8 mouse cellular contexts compared by ENCODE assay signal in the genomic region with DNA sequence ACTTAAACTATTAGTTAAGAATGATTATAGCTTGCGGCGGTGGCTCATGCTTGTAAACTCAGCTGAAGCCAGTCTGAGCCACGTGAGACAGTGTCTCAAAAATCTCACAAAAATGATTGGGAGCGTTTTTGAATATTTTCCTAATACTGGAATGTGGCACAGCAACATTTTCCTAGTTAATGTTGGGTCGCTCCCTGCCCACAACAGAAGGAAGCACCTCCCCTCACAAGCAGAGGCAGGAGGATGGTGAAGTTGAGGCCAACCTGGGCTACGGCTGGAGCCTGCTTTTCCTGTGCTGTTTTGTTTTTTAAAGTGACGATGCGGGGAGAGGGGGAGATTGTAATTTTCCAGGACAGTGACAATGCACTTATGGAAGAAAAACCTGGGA. TPM values are rescaled to one million over a fixed set of nuclear protein-coding genes. Genes with fewer than 3 reads are reported as not detected.
A peak's percentile ranks its signal among the peaks of the same experiment; 100 is the strongest.
DNase-seq lines count a peak whose midpoint lies in the region; ATAC-seq and TF ChIP-seq lines count a peak whose summit lies in the region.

No protein-coding gene starts in this region.

- H3K36me3 ChIP-seq in MEL (ENCODE audit: control insufficient read depth in 1 of 2, insufficient read depth in 2 of 2, low read length in 2 of 2): peaks cover 6 to 12% of the 10 kb centered on the region in 2 experiments; a peak in 3 of 4 replicates
- H3K36me3 ChIP-seq in forebrain, embryonic 16.5 days (ENCODE audit: control insufficient read depth, insufficient read depth): peaks cover 13% of the 10 kb centered on the region
- H3K36me3 ChIP-seq in limb, embryonic 11.5 days (ENCODE audit: control insufficient read depth, insufficient read depth, low read length): peaks cover 21% of the 10 kb centered on the region
- peaks cover 29% of the 10 kb centered on the region for H3K36me3 ChIP-seq in neural tube, embryonic 15.5 days

- peak overlapping the region; percentile 80 for H3K9ac ChIP-seq in MEL (ENCODE audit: control insufficient read depth, low read depth, low read length, poor library complexity, severe bottlenecking)
- peak overlapping the region; percentile 85 for H3K9ac ChIP-seq in forebrain, embryonic 16.5 days (replicated peaks; ENCODE audit: low read depth, low read length)
- H3K9ac ChIP-seq in limb, embryonic 11.5 days (ENCODE audit: low read length): peak overlapping the region; percentile 85
- H3K9ac ChIP-seq in neural tube, embryonic 15.5 days (replicated peaks): peak overlapping the region; percentile 87

- TF ChIP-seq POLR2A in MEL (IDR thresholded peaks at IDR 0.05; ENCODE audit: control insufficient read depth in 1 of 2, insufficient read depth in 1 of 2, low read depth in 1 of 2, low read length in 2 of 2, poor library complexity in 1 of 2): no peak

- H3K27ac ChIP-seq in MEL (ENCODE audit: control insufficient read depth, low read depth, low read length): peak overlapping the region; percentile 52
- H3K27ac ChIP-seq in forebrain, embryonic 16.5 days (ENCODE audit: low read length): no peak overlapping the region
- 0 out of 2 replicates have a peak overlapping the region, but pooled peaks have one; percentile 83 for H3K27ac ChIP-seq in limb, embryonic 11.5 days (replicated peaks; ENCODE audit: low read depth, low read length)
- H3K27ac ChIP-seq in neural tube, embryonic 15.5 days (replicated peaks): peak overlapping the region; percentile 97

- peak overlapping the region; percentile 59 to 77 for H3K4me3 ChIP-seq in MEL (ENCODE audit: control insufficient read depth in 1 of 2, insufficient read depth in 1 of 2, low read depth in 2 of 2, low read length in 2 of 2)
- peak overlapping the region; percentile 73 for H3K4me3 ChIP-seq in forebrain, embryonic 16.5 days (replicated peaks; ENCODE audit: low read length)
- peak overlapping the region; percentile 63 for H3K4me3 ChIP-seq in limb, embryonic 11.5 days (ENCODE audit: low read depth, low read length)
- H3K4me3 ChIP-seq in neural tube, embryonic 15.5 days (replicated peaks): peak overlapping the region; percentile 69

- no peak for TF ChIP-seq CTCF in MEL (IDR thresholded peaks at IDR 0.05 in 2 of 3, conservative IDR thresholded peaks at IDR 0.05 in 1 of 3; ENCODE audit: control insufficient read depth in 1 of 3, insufficient read depth in 1 of 3, low read depth in 2 of 3, low read length in 3 of 3, poor library complexity in 1 of 3, severe bottlenecking in 1 of 3)

- TF ChIP-seq EP300 in MEL (IDR thresholded peaks at IDR 0.05; ENCODE audit: low read depth in 1 of 2, low read length in 2 of 2): no peak

- peak; percentile 53 for DNase-seq in adrenal gland, adult 2 months
- no peak for DNase-seq in adrenal gland, postnatal 10 days
- peak; percentile 59 for DNase-seq in MEL (ENCODE audit: low read depth, low spot score)
- DNase-seq in limb, embryonic 11.5 days (ENCODE audit: low spot score): peak; percentile 39
- DNase-seq in cerebellum, adult 9-11 months: no peak
- DNase-seq in layer of hippocampus, postnatal 14 days (ENCODE audit: low spot score in 2 of 2): no peak

- peak overlapping the region; percentile 63 for H3K4me2 ChIP-seq in forebrain, embryonic 16.5 days (ENCODE audit: low read length)
- peak overlapping the region; percentile 54 for H3K4me2 ChIP-seq in limb, embryonic 11.5 days (ENCODE audit: low read depth, severe bottlenecking)
- H3K4me2 ChIP-seq in neural tube, embryonic 15.5 days: peak overlapping the region; percentile 58

- TF ChIP-seq RAD21 in MEL (IDR thresholded peaks at IDR 0.05; ENCODE audit: low read depth, low read length): no peak

- H3K27me3 ChIP-seq in MEL (ENCODE audit: control insufficient read depth in 1 of 2, insufficient read depth in 2 of 2, low read length in 2 of 2): no peaks in the 10 kb centered on the region
- no peaks in the 10 kb centered on the region for H3K27me3 ChIP-seq in forebrain, embryonic 16.5 days (replicated peaks; ENCODE audit: control insufficient read depth, insufficient read depth, low read length)
- no peaks in the 10 kb centered on the region for H3K27me3 ChIP-seq in limb, embryonic 11.5 days (ENCODE audit: control insufficient read depth, insufficient read depth, low read length)
- H3K27me3 ChIP-seq in neural tube, embryonic 15.5 days (replicated peaks): no peaks in the 10 kb centered on the region

- WGBS in forebrain, embryonic 16.5 days: 6% methylated on average over 8 of the region's 8 CpGs
- WGBS in limb, embryonic 11.5 days: 6% methylated on average over 8 of the region's 8 CpGs
- 4% methylated on average over 8 of the region's 8 CpGs for WGBS in neural tube, embryonic 15.5 days

- H3K79me2 ChIP-seq in MEL (ENCODE audit: control insufficient read depth, insufficient read depth, low read length, poor library complexity): peaks cover 11% of the 10 kb centered on the region

- no peak for ATAC-seq in forebrain, embryonic 16.5 days
- ATAC-seq in limb, embryonic 11.5 days (ENCODE audit: insufficient number of reproducible peaks, low FRiP score, low TSS enrichment, low read depth): no peak
- ATAC-seq in neural tube, embryonic 15.5 days (ENCODE audit: low FRiP score): no peak

- H3K9me3 ChIP-seq in MEL (replicated peaks; ENCODE audit: insufficient read depth, low read length): no peaks in the 10 kb centered on the region
- no peaks in the 10 kb centered on the region for H3K9me3 ChIP-seq in forebrain, embryonic 16.5 days (ENCODE audit: control insufficient read depth, low read length)
- no peaks in the 10 kb centered on the region for H3K9me3 ChIP-seq in limb, embryonic 11.5 days (ENCODE audit: control insufficient read depth, low read length)
- H3K9me3 ChIP-seq in neural tube, embryonic 15.5 days (replicated peaks): no peaks in the 10 kb centered on the region

- peaks cover 3 to 5% of the 10 kb centered on the region in 2 experiments; a peak in 2 of 4 replicates for H3K4me1 ChIP-seq in MEL (ENCODE audit: control insufficient read depth in 1 of 2, insufficient read depth in 2 of 2, low read length in 2 of 2)
- H3K4me1 ChIP-seq in forebrain, embryonic 16.5 days (replicated peaks; ENCODE audit: control insufficient read depth, insufficient read depth, low read length): peaks cover 12% of the 10 kb centered on the region
- H3K4me1 ChIP-seq in limb, embryonic 11.5 days (ENCODE audit: control insufficient read depth, insufficient read depth, low read length): peaks cover 4% of the 10 kb centered on the region; the same call in 1 of the 2 replicates
- peaks cover 28% of the 10 kb centered on the region for H3K4me1 ChIP-seq in neural tube, embryonic 15.5 days

RNA-seq across cellular contexts. Expression of a gene that starts 0.7 kb away (rescaled TPM):
- total RNA-seq in adrenal gland, adult 2 months (2021): 100 to 1,000 TPM; 303 to 325 TPM
- polyA plus RNA-seq in adrenal gland, adult 2 months (2012; rRNA removed): 163 and 182 TPM in 2 replicates
- 100 to 1,000 TPM; 654 to 683 TPM for total RNA-seq in adrenal gland, postnatal 10 days (2021)
- 54.4 and 65.6 TPM in 2 replicates for total RNA-seq in MEL (2012; rRNA removed)
- polyA plus RNA-seq in MEL (2012; ENCODE audit: insufficient read depth in 1 of 2, insufficient read length in 2 of 2, low read depth in 1 of 2, low replicate concordance in 2 of 2, missing spikeins in 1 of 2): 10 to 100 TPM in 1 of 2 experiments, not detected in 1; 48.6 TPM
- polyA plus RNA-seq in forebrain, embryonic 16.5 days (2015; fragmentation: Nextera tagmentation; extraction: Ambion mirVana): 30.4 and 34.8 TPM in 2 replicates
- 90.0 and 91.7 TPM in 2 replicates for polyA plus RNA-seq in limb, embryonic 11.5 days (2014; fragmentation: Nextera tagmentation; extraction: Ambion mirVana)
- polyA plus RNA-seq in neural tube, embryonic 15.5 days (2015; fragmentation: Nextera tagmentation; extraction: Ambion mirVana): 51.5 and 58.8 TPM in 2 replicates
- 10 to 100 TPM; 25.4 to 28.0 TPM for total RNA-seq in layer of hippocampus, postnatal 14 days (2021)

RNA-seq across cellular contexts. Expression of a gene that starts 12.8 kb away (rescaled TPM):
- 10 to 100 TPM; 61.4 to 70.3 TPM for total RNA-seq in adrenal gland, adult 2 months (2021)
- polyA plus RNA-seq in adrenal gland, adult 2 months (2012; rRNA removed): 84.4 and 95.2 TPM in 2 replicates
- 100 to 1,000 TPM in 1 of 2 experiments, 10 to 100 TPM in 1; 79.5 to 103 TPM for total RNA-seq in adrenal gland, postnatal 10 days (2021)
- total RNA-seq in MEL (2012; rRNA removed): 156 and 167 TPM in 2 replicates
- 100 to 1,000 TPM in 1 of 2 experiments, not detected in 1; 282 TPM for polyA plus RNA-seq in MEL (2012; ENCODE audit: insufficient read depth in 1 of 2, insufficient read length in 2 of 2, low read depth in 1 of 2, low replicate concordance in 2 of 2, missing spikeins in 1 of 2)
- 362 and 389 TPM in 2 replicates for polyA plus RNA-seq in forebrain, embryonic 16.5 days (2015; fragmentation: Nextera tagmentation; extraction: Ambion mirVana)
- 409 and 410 TPM in 2 replicates for polyA plus RNA-seq in limb, embryonic 11.5 days (2014; fragmentation: Nextera tagmentation; extraction: Ambion mirVana)
- polyA plus RNA-seq in neural tube, embryonic 15.5 days (2015; fragmentation: Nextera tagmentation; extraction: Ambion mirVana): 289 and 293 TPM in 2 replicates
- total RNA-seq in layer of hippocampus, postnatal 14 days (2021): 100 to 1,000 TPM; 133 to 141 TPM

RNA-seq across cellular contexts. Expression of a gene that starts 15.7 kb away (rescaled TPM):
- total RNA-seq in adrenal gland, adult 2 months (2021): 1 to 10 TPM; 2.1 to 3.7 TPM
- 1.8 and 4.1 TPM in 2 replicates for polyA plus RNA-seq in adrenal gland, adult 2 months (2012; rRNA removed)
- total RNA-seq in adrenal gland, postnatal 10 days (2021): 1 to 10 TPM in 1 of 2 experiments, under 1 TPM in 1; 0.96 to 3.0 TPM
- 0.49 and 0.62 TPM in 2 replicates for total RNA-seq in MEL (2012; rRNA removed)
- polyA plus RNA-seq in MEL (2012; ENCODE audit: insufficient read depth in 1 of 2, insufficient read length in 2 of 2, low read depth in 1 of 2, low replicate concordance in 2 of 2, missing spikeins in 1 of 2): 1 to 10 TPM in 1 of 2 experiments, not detected in 1; 1.8 TPM
- 6.2 and 9.5 TPM in 2 replicates for polyA plus RNA-seq in forebrain, embryonic 16.5 days (2015; fragmentation: Nextera tagmentation; extraction: Ambion mirVana)
- polyA plus RNA-seq in limb, embryonic 11.5 days (2014; fragmentation: Nextera tagmentation; extraction: Ambion mirVana): 1.7 and 2.4 TPM in 2 replicates
- polyA plus RNA-seq in neural tube, embryonic 15.5 days (2015; fragmentation: Nextera tagmentation; extraction: Ambion mirVana): 5.4 and 8.7 TPM in 2 replicates
- 1 to 10 TPM; 5.2 to 8.1 TPM for total RNA-seq in layer of hippocampus, postnatal 14 days (2021)

RNA-seq across cellular contexts. Expression of a gene that starts 42.9 kb away (rescaled TPM):
- total RNA-seq in adrenal gland, adult 2 months (2021): 10 to 100 TPM; 17.0 to 21.8 TPM
- 57.5 and 59.5 TPM in 2 replicates for polyA plus RNA-seq in adrenal gland, adult 2 months (2012; rRNA removed)
- total RNA-seq in adrenal gland, postnatal 10 days (2021): 10 to 100 TPM; 19.0 to 25.2 TPM
- total RNA-seq in MEL (2012; rRNA removed): 24.3 and 26.0 TPM in 2 replicates
- polyA plus RNA-seq in MEL (2012; ENCODE audit: insufficient read depth in 1 of 2, insufficient read length in 2 of 2, low read depth in 1 of 2, low replicate concordance in 2 of 2, missing spikeins in 1 of 2): 10 to 100 TPM in 1 of 2 experiments, not detected in 1; 37.1 TPM
- polyA plus RNA-seq in forebrain, embryonic 16.5 days (2015; fragmentation: Nextera tagmentation; extraction: Ambion mirVana): 37.9 and 54.0 TPM in 2 replicates
- polyA plus RNA-seq in limb, embryonic 11.5 days (2014; fragmentation: Nextera tagmentation; extraction: Ambion mirVana): 23.9 and 26.3 TPM in 2 replicates
- 46.3 and 49.5 TPM in 2 replicates for polyA plus RNA-seq in neural tube, embryonic 15.5 days (2015; fragmentation: Nextera tagmentation; extraction: Ambion mirVana)
- total RNA-seq in layer of hippocampus, postnatal 14 days (2021): 10 to 100 TPM; 27.8 to 32.3 TPM

RNA-seq across cellular contexts. Expression of a gene that starts 43.0 kb away (rescaled TPM):
- total RNA-seq in adrenal gland, adult 2 months (2021): 100 to 1,000 TPM in 1 of 2 experiments, 10 to 100 TPM in 1; 65.0 to 104 TPM
- polyA plus RNA-seq in adrenal gland, adult 2 months (2012; rRNA removed): 254 TPM in 2 replicates
- total RNA-seq in adrenal gland, postnatal 10 days (2021): 10 to 100 TPM; 44.0 to 49.2 TPM
- total RNA-seq in MEL (2012; rRNA removed): 16.6 and 19.3 TPM in 2 replicates
- 10 to 100 TPM in 1 of 2 experiments, not detected in 1; 55.0 TPM for polyA plus RNA-seq in MEL (2012; ENCODE audit: insufficient read depth in 1 of 2, insufficient read length in 2 of 2, low read depth in 1 of 2, low replicate concordance in 2 of 2, missing spikeins in 1 of 2)
- polyA plus RNA-seq in forebrain, embryonic 16.5 days (2015; fragmentation: Nextera tagmentation; extraction: Ambion mirVana): 50.5 and 54.0 TPM in 2 replicates
- 64.1 and 67.3 TPM in 2 replicates for polyA plus RNA-seq in limb, embryonic 11.5 days (2014; fragmentation: Nextera tagmentation; extraction: Ambion mirVana)
- 76.1 and 79.7 TPM in 2 replicates for polyA plus RNA-seq in neural tube, embryonic 15.5 days (2015; fragmentation: Nextera tagmentation; extraction: Ambion mirVana)
- total RNA-seq in layer of hippocampus, postnatal 14 days (2021): 10 to 100 TPM; 71.8 to 73.5 TPM

Comparison
In these comparisons a context has a peak if more than half of its experiments do, and no peak if none do; other contexts are left out.
1. DNase-seq: peak in adrenal gland, adult 2 months (single experiment), MEL (single experiment) and limb, embryonic 11.5 days (single experiment); none in adrenal gland, postnatal 10 days (single experiment), cerebellum, adult 9-11 months (single experiment) and layer of hippocampus, postnatal 14 days (0 of 2).
2. Peak in every context shown above with its lines, with median percentiles within 50 percentile points of each other: H3K4me3 ChIP-seq, H3K9ac ChIP-seq and H3K4me2 ChIP-seq.